Mouse (Mus musculus) layer of hippocampus, postnatal 14 days (tissue): ENCODE data around the gene Nkx6-2. TPM values are rescaled to one million over a fixed set of nuclear protein-coding genes. Genes with fewer than 3 reads are reported as not detected.

Experiments used
- DNase-seq, 2 experiments: peaks; one replicate each; pipeline ENCODE4 v3.0.0; 2021 to 2022; ENCODE audit warnings: low spot score in 2 of 2, mixed read lengths in 1 of 2
- long read RNA-seq, 2 experiments: library from polyadenylated mRNA; stranded (forward); transcript quantifications; one replicate each; pipeline ENCODE4 v2.0.0; 2021
- total RNA-seq, 2 experiments: library from RNA; stranded (reverse); gene quantifications; 2 replicates each; pipeline ENCODE4 v1.2.3; 2021

Gene Nkx6-2
- total RNA-seq: 1 to 10 TPM; 4.9 to 6.1 TPM
- long read RNA-seq, experiment 1, transcript Nkx6-2-201 (4 exons, 1,907 nt): minor isoform, 5 of 21 reads
- long read RNA-seq, experiment 1, transcript Nkx6-2-202 (3 exons, 1,299 nt): major isoform, 15 of 21 reads
- long read RNA-seq, experiment 1, partial matches to known transcripts: 0 of 21 reads
- long read RNA-seq, experiment 1, other reads (novel, unspliced or antisense): 1 of 21 reads
- long read RNA-seq, experiment 2, transcript Nkx6-2-202 (3 exons, 1,299 nt): major isoform, 18 of 28 reads
- long read RNA-seq, experiment 2, transcript Nkx6-2-201 (4 exons, 1,907 nt): minor isoform, 10 of 28 reads
- long read RNA-seq, experiment 2, partial matches to known transcripts: 0 of 28 reads
- long read RNA-seq, experiment 2, other reads (novel, unspliced or antisense): 0 of 28 reads

DNA sequence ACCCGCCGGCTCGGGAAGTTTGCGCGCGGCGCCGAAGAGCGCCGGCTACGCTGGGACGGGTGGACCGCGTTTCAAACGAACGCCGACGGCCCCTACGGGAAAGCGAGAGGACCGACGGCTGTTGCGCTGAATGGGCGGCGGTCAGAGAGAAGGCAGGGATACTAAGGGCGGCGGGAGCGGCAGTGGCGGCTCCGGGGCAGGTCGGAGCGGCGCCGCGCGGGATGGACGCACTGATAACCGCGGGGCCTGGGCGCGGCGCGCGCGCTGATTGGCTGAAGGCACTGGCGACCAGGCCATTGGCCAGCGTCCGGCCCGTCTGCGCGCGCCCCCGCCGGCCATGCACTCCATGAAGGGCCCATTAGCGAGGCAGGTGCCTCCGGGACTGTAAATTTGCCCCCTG lies at the start of gene Nkx6-2:
Nkx6-2 (minus strand) TSS at position 203 of the 400 bp plus-strand sequence.
- DNase-seq: no peak

DNA sequence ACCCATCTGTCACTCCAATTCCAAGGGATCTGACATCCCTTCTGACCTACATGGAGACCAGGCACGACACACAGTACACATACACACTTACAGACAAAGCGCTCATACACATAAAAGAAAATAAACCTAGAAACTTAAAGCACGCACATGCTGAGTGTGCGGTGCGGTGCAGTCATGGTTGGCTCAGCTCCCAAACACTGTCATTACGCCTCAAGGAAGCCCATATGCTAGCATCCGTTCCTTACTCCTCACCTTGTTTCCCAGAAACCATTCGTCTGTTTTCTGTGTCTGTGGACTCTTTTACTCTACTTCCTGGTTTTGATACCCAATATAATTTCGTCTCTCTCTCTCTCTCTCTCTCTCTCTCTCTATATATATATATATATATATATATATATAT lies 42.6 kb upstream of the Nkx6-2 start:
- no peak for DNase-seq

DNA sequence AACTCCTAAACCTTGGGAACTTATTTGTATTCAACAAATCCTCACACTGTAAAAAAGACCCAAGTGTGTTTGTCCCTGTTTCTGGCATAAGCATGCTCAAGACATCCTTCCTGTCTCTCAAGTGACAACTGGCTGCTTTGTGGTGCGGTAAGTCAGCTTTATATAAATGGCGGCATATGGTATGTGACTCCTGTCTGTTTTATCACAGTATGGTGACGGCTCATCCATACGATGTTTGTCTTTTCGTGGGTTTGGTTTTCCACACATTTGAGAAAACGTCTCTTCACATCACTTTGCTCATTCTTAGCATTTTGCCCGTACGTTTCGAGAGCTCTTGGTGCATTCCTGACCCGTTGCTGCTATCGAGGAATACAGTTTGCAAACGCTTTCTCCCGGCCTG lies 40.0 kb upstream of the Nkx6-2 start:
- no peak for DNase-seq

DNA sequence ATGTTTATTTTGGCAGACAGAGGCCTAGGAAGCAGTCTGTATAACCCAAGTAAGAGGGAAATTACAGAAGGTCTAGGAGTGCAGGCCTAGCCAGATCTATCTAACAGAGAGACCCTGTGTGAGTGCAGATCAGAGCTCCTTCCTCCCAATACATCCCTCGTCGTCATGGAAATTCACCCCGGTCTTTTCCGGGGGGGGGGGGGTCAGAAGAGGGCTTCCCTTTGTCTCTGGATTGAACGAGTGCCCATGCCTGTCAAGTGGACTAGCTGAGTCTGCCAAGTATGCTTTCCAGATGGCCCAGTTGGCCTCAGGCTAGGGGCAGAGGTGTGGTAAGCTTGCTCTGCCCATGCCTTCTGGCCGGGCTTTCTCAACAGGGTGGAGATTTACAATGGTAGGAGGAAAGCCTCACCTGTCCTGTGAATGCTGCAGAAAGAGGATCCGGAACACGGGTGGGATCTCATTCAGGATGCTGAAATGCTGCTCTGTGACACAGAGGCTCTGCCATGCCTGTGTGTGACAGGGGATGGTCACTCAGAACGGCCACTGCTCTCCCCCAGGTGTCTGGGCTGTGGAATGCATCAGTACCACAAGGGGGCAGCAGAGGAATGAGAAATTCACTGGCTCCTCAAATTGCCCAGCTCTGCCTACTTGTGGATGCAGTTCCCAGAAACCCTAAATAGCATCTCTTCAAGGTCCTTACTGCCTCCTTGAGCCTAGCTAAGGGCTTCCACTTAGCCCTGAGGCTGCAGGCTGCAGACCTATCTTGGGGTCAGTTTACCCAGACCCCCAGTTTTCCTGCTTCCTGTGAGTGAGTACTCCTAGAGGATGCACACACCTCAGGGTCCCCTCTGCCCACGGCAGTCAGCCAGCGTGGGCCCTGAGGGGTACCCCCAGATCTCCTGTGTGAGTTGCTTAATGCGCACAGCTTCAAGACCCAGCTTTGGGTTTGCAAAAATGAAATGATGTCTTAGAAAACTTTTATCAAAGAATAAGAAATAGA lies 33.5 kb upstream of the Nkx6-2 start:
- DNase-seq: peak; percentile 74

DNA sequence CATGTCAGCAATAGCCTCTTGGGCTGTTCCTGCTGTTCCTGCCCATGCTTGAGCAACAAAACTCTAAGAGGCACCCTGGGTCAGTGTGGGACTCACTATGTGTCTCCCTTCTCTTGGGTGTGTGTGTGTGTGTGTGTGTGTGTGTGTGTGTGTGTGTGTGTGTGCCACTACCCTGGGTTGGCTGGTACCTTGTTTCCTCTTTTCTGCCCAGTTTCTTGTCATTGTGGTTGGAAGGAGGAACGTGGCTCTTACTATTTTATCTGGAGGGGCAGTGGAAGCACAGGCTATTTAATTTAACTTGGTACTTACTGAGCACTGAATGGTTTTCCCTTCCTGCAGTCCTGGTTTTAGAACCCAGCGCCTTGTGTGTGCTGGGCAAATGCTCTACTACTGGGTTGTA lies 27.7 kb upstream of the Nkx6-2 start:
- DNase-seq: no peak

DNA sequence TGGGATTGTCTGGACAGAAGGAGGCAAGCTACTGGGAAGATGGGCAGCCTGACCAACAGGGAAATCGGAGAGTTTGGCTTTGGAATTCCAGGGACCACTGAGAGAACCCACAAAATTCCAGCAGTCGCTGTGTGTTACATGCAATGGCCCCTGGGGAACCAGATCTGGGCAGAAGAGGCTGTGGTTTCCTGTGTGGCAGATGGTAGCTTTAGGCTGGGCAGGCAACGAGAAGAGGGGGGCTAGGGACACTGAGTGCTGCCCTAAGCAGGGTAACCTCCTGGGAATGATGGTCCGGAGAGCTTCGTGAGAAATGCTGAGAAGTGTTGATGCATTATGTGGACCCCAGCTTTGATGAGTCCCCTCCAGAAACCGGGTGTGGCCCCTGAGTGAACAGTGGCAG lies 13.3 kb upstream of the Nkx6-2 start:
- DNase-seq: no peak

DNA sequence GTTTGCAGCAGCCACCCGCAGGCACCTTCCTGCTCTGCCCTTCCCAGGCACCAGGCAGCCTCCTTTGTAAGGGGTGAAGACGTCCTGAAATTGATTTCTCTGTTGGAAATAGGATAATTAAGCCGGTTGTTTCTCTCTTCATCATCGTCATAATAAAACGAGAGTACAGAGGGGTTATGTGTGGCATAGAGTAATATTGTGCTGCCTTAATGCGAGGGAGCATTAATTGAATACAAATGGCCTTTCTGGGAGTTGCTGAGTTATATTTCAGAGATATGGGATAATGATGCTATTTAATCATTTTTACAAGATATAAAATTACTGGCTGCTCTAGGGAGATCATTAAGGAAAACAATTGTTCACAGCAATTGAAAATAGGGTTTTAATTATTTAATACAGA lies 12.7 kb upstream of the Nkx6-2 start:
- no peak for DNase-seq

DNA sequence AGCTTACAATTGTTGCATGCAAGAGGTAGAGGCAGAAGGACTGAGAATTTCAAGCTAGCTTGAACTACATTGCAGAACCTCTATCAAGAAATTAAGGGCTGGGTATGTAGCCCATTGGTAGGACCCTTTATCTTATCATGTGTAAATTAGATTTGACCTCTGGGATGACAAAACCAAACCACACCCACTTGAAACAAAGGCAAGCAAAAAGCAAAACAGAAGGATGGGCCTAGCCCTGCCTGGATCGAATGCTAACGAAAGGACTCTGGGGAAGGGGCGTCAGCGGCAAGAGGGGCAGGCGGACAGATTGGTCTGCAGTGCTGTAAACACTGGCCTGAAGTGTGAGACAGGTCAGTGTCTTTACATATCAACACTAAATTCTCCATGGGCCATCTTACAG lies 8.7 kb upstream of the Nkx6-2 start:
- DNase-seq: no peak

DNA sequence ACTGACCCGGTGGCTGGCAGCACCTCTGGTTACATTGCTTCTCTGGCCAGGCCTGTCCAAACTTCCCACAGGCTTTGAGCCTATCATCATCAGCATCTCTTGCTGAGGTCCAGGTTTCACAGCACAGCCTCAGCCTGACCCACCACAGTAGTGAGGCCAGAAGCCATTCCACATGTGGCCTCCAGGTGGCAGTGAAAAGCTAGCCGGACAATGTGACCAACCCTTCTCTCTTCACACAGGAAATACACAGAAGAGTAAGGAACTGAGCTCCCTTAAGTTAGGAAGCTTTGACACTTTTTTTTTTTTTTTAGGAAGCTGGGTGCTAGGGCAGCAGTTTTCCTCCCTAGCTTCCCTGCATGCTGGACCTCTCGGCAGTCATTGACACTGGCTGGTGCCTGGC lies 7.7 kb upstream of the Nkx6-2 start:
- DNase-seq: peak in 1 of 2 experiments; percentile 41

DNA sequence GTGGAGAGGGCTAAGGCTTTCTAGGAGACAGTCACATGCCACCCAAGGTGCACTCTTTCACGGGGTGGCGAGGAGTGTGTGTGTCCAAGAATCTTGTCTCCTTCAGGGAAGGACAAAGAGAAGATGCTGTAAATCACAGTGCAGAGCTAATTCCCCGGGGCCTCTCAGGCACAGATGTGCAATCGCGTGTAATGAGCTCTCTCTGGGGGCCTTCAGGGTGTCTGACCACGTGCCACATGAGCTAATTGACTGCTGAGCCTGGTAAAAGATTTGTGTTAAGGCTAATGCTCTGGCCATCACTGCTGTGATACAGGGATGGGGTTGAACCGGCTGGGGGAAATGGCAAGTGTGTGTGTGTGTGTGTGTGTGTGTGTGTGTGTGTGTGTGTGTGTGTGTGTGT lies 5.3 kb upstream of the Nkx6-2 start:
- DNase-seq: no peak

DNA sequence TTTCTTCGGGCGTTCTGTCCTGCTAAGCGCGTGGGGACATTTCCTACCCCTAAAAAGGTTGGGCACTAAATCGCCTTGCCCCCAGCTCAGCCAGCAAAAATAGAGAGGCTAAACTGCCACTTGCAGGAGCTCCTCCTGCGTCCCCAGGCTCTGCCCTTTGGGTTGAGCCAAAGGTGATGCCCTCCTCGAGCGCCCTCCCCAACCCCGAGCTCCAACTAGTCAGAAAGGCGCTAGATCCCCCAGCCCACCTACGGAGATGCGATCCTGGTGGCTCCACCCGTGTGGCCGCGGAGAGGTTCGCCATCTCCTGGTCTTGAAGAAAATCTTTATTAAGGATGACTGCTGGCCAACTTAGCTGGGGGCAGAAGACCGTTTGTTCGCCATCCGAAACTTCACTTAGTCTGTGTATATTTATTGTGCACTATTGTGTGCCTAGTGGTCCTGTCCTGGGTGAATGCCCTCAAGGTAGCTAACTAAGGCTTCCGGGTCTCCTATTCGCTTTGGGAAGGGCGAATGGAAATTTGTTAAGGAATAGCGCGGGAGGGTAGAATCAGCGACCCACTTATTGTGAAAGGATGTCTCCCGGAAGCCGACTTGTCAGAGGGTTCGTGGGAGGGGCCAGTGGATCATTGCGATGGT lies 2.7 kb upstream of the Nkx6-2 start:
- no peak for DNase-seq

DNA sequence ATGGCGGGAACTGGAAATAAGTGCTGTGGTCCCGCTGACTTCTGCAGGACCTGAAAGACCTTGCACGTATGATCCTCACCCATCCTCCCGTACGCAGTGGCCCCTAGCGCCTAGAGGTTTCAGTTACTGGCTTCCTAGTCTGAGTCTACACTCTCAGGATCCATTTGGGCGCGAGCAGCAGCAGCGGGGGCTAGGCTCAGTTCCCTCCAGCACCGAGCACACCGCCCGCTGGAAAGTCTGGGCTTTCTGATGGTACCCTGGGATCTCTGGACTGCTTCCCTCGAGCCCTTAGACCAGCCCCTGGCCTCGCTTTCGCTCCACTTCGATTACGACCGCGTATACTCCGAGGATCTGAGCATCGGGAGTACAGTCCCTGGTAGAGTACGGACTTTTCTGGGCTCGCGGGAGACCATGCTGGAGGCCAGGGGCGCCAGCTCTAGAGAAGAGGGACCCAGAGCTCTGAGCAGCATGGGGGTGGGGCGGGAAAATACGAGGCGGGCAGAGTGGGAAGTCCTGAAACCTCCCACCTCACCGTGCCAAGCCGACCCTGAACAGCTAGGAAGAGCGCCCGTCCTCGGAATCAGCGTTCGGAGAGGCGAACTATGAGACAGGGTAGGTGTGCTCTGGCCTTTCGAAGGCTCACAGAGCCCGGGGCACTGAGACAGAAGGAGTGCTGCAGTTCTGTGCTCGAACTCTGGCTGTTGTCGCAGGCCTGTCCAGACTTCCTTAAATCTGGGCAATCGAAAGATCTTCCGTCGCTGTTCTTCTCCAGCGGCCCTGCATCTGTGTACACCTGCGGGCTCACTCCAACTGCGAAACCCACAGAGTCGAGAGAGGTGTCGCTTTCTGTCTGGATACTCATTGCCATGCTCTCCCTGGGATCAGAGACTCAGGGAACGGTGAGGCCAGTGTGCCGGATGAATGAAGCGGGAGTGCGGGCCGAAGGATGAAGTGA lies 1.9 kb upstream of the Nkx6-2 start:
- peak in 1 of 2 experiments; percentile 41 for DNase-seq

DNA sequence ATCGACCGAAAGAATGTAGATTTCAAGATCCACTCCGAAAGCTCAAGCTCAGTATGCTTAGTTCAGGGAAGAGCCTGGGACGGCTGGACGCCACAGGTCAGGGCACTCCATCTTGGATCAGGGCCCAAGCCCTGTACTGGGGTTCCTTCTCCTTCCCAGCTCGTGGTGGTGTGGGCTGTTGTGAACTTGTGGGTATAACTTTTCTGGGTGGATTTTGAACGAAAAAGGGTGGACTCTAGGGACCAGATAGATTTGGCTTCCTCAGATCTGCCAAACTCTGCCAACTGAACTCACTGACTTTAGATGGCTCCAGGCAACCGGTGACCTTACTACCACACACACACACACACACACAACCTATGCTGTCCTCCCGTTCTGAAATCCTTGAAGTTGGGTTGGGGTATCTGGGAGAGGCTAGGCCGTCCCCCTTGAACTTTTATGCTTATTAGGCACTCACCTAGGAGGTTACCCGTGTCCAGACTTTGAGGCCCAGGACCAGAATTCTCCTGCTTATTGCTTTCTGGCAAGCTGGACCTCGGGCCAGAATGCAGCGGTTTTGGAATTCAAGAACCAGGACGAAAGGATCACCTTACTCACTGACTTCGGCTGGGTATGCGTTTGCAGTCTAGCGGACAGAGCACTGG lies 619 bp upstream of the Nkx6-2 start:
- no peak for DNase-seq

DNA sequence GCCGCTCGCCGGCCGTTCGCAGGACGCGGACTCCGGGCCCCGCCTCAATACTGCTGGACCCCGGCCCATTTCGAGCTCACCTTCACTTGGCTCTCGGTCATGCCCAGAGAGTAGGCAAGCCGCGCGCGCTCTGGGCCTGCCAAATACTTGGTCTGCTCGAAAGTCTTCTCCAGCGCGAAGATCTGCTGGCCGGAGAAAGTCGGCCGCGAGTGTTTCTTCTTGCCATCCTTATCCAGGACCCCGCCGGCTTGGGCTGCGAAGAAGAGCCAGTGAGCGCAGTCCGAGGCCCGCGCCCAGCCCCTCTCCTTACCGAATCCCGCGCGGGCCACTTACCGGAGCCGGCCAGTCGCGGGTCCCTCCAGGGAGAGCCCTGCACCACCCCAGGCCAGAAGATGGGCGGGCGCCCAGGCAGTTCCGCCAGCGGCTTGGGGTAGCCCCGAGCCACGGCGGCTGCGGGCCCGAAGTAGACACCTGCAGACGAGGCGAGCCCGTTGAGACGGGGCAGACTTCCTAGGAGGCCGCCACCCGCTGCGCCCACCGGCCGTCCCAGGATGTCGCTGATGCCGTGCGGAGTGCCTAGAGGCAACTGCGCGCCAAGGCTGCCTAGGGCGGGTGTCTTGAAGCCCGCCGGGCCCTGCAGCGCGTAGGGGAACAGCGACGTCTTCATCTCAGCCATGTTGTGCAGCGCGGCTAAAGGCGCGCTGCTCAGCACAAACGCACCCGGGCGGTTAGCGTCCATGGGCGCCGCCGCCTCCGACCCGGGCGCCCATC lies 611 bp downstream of the Nkx6-2 start:
- no peak for DNase-seq

DNA sequence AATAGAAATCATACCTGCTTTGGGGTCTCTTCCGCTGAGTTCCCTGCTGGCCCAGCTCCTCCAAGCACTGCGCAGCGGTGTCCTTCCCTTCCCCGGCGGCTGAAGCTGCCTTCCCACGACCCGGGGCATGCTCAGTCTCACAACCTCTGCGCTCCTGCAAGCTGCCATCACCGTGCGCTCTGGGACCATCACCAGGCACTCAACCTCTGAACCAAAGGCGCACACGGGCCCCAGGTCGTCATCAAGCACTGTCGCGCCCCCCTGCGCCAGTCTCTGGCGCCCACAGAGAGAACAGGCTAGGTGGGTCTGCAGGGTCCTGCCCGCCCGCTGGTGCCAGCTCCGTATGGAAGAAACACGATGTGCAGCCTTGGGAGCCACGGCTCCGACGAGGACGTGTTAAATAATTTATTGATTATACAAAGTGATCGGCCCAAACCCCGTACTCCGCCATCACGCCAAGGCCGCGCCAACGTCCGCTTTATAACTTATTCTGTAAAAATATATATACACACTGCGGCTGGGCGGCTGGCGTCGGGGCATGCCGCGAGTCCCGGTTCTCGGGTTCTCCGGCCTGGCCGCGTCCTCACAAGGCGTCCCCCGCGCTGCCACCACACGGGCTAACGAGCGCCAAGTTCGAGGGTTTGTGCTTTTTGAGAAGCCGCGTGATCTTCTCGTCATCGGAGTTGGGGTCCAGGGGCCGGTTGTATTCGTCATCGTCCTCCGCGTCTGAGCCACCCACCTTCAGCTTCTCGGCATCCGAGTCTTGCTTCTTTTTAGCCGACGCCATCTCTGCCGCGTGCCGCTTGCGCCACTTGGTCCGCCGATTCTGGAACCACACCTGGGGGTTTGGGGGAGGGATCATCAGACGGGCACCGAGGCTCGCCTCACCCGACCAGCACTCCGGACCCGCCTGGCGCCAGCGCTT lies 1.5 kb downstream of the Nkx6-2 start:
- DNase-seq: no peak

DNA sequence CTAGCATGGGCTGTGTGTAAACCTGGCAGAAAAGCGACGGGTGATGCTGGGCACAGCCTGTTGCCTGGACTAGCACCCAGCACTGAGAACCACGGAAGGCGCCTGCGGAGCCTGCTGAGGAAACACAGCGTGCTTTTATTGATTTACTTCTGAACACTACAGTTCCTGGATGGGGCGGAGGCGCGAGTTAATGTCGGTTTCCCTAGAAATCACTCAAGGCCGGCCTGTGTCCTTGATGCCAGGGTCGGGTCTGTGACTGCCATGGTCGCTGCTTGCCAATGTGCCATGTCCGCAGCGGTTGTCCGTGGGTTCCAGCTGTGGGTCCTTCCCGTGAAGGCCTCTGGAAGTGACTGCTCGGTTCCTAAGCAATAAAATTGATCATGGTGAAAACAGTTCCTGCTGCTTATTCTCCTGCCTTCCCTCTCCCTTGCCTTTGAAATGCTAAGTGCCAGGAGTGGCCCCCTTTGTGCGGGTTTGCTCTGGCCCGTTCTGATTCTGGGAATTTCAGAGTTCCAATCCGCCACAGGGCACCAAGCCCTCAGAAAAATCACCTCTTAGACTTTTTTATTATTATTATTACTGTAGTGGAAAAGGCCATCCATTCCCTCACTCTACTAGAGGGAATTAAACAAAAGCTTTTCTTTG lies 3.2 kb downstream of the Nkx6-2 start:
- no peak for DNase-seq

DNA sequence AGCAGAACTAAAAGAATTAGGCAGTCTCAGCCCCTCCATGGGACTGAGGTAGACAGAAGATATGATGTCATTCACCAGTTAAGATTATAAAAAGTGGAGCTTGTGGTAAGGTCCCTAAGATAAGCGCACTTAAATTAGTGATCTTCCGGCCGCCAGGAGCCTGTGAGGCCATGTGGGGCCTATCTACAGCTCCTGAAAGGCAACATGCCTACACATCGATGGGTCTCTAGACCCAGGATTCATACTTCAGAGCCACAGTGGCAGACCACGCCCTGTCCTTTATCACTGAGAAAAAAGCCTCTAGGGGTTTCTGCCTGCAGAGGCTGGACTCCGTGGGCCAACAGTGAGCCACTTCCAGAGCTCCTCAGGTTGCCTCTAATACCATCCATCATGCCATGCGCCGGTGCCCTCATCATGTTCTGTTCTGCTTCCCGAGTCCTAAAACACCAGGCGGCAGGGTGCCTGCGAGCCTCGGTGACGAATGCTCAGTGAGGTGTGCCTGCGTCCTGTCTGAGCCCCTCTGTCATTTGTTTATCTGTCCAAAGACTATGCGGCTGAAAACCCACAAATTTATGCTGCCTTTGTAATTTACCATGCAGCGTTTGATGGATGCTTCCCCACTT lies 6.4 kb downstream of the Nkx6-2 start:
- DNase-seq: no peak
